Mouse (Mus musculus) kidney, adult 2 months (tissue): ENCODE data around the gene 4932438H23Rik.

Experiments
- CTCF ChIP-seq: fragments of 200-500 bp; conservative IDR thresholded peaks from 2 replicates; pipeline ENCODE4 v1.5.1; 2011; ENCODE audit warnings: low read depth, mild to moderate bottlenecking, control low read depth, low read length, moderate library complexity, mixed read lengths; ENCODE audit not compliant: insufficient read depth, insufficient read length
- POLR2A ChIP-seq: fragments of 200-500 bp; IDR thresholded peaks from one replicate; pipeline ENCODE4 v1.6.1; 2011; ENCODE audit warnings: low read depth, low read length, control low read depth

DNA sequence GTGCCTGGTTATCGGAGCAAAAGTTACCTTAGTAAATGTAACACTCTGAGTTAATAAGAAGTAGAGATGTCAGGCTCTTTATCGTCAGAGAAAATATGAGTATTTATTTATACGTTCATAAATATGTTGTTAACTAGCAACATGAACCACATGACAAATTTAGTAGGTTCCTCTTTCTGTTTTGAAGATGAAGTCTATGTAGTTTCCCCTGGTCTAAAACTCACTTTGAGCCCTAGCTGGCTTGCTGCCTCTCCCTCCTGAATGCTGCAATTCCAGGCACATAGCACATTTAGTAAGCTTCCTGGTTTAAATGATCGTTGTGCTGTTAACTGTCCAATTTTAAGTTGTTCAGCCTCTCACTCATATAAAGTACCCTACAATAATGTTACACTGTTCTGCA, 64.2 kb downstream of the 4932438H23Rik start:
- TF ChIP-seq CTCF: no peak
- no peak for TF ChIP-seq POLR2A
